Mouse (Mus musculus) stomach, embryonic 16.5 days (tissue): ENCODE results near the gene Ank. TPM values are rescaled to one million over a fixed set of nuclear protein-coding genes. Genes with fewer than 3 reads are reported as not detected.

Experiments
- ATAC-seq: fragments of 200-750 bp; cut with Nextera tagmentation; 2 replicates; pipeline ENCODE4 v1.8.0; 2017; ENCODE audit warnings: moderate number of reproducible peaks, moderate TSS enrichment; ENCODE audit not compliant: insufficient read depth, low FRiP score
- H3K27ac ChIP-seq: fragments of 300-500 bp; sonication (generic); 2 replicates; pipeline ENCODE4 v1.5.1; 2014; ENCODE audit warnings: low read length
- H3K27me3 ChIP-seq: fragments of 300-500 bp; sonication (generic); 2 replicates; pipeline ENCODE4 v1.6.1; 2014; ENCODE audit warnings: low read length, control low read depth, mixed read lengths; ENCODE audit not compliant: control insufficient read depth, insufficient read depth
- H3K36me3 ChIP-seq: fragments of 300-500 bp; sonication (generic); 2 replicates; pipeline ENCODE4 v1.6.1; 2014; ENCODE audit warnings: low read length; ENCODE audit not compliant: control insufficient read depth, insufficient read depth
- H3K4me1 ChIP-seq: fragments of 300-500 bp; sonication (generic); 2 replicates; pipeline ENCODE4 v1.6.1; 2014; ENCODE audit warnings: low read length, control low read depth, mixed read lengths; ENCODE audit not compliant: control insufficient read depth, insufficient read depth
- H3K4me2 ChIP-seq: fragments of 300-500 bp; sonication (generic); 2 replicates; pipeline ENCODE4 v1.6.1; 2014; ENCODE audit warnings: low read depth, low read length, mixed read lengths
- H3K4me3 ChIP-seq: fragments of 300-500 bp; sonication (generic); replicated peaks from 2 replicates; pipeline ENCODE4 v1.5.1; 2014; ENCODE audit warnings: mild to moderate bottlenecking, low read length
- H3K9ac ChIP-seq: fragments of 300-500 bp; sonication (generic); 2 replicates; pipeline ENCODE4 v1.6.1; 2014; ENCODE audit warnings: low read length
- H3K9me3 ChIP-seq: fragments of 300-500 bp; sonication (generic); replicated peaks from 2 replicates; pipeline ENCODE4 v1.6.1; 2016; ENCODE audit warnings: low read length, control low read depth; ENCODE audit not compliant: control insufficient read depth
- WGBS: fragments of 180-500 bp; shearing (Covaris S2); extraction: QIAGEN DNeasy Blood & Tissue Kit; methylation state at CpG from one replicate; pipeline ENCODE4 v1.1.7; 2014; 5-methylcytosine and 5-hydroxymethylcytosine counted together
- polyA plus RNA-seq: library from polyadenylated mRNA; unstranded; fragments of >200 nt; fragmentation: Nextera tagmentation; extraction: Ambion mirVana; gene quantifications from 2 replicates; pipeline ENCODE4 v1.2.1, GENCODE M21; 2015

Gene Ank
- polyA plus RNA-seq, 1 experiment from 2014 or later: 8.2 TPM

DNA sequence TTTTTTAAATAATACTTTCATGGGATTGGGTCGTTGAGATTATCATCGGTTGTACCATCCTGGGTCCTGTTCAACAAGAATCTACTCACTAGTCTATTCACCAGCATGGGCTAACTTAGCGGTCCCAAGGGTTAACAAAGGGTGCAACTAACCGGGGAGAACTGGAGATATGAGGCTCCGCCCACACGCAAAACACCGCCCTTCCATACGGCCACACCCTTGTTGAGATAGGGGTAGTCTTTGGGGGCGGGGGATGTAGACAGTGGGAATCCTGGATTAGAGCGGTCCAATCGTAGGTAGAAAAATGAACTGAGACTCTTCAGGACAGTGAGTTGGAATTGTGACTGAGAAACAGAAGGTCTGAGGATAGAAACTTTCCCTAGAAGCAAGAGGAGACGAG lies 10.2 kb downstream of the Ank start:
- Histone ChIP-seq H3K9me3 (no peaks in the 10 kb centered on the region), H3K4me3 (no peak overlapping the region), H3K4me1 (peaks cover 12% of the 10 kb centered on the region; the same call in 1 of the 2 replicates), H3K36me3 (no peaks in the 10 kb centered on the region), H3K4me2 (no peak overlapping the region), H3K27me3 (no peaks in the 10 kb centered on the region), H3K27ac (no peak overlapping the region), H3K9ac (no peak overlapping the region)
- no peak for ATAC-seq
- WGBS: 75% methylated on average over 12 of the region's 12 CpGs

DNA sequence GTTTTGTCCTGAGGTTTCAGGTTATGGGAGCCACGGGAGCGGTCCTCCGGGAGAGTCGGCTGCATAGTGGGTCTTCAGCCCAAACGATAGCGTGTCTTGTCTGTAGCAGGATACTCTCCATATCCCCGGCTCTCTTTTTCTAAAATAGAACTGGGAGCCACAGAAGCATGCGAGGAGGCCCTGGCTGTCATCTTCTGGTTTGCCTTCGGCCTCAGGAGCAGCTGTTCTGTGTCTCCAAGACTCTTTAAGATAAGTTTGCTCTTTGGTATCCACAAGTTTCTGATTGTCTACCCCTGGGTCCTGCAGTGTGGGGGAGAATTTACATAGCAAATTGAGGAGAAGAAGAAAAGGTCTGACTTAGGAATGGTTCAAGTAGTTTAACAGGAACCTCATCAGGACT lies 10.7 kb downstream of the Ank start:
- Histone ChIP-seq H3K27ac (peak overlapping the region; percentile 46; the same call in 1 of the 2 replicates), H3K4me1 (peaks cover 12% of the 10 kb centered on the region; the same call in 1 of the 2 replicates), H3K4me2 (no peak overlapping the region), H3K9ac (no peak overlapping the region), H3K36me3 (no peaks in the 10 kb centered on the region), H3K27me3 (no peaks in the 10 kb centered on the region), H3K9me3 (no peaks in the 10 kb centered on the region), H3K4me3 (no peak overlapping the region)
- WGBS: 89% methylated on average over 9 of the region's 9 CpGs
- ATAC-seq: no peak; the same call in 1 of the 2 replicates

DNA sequence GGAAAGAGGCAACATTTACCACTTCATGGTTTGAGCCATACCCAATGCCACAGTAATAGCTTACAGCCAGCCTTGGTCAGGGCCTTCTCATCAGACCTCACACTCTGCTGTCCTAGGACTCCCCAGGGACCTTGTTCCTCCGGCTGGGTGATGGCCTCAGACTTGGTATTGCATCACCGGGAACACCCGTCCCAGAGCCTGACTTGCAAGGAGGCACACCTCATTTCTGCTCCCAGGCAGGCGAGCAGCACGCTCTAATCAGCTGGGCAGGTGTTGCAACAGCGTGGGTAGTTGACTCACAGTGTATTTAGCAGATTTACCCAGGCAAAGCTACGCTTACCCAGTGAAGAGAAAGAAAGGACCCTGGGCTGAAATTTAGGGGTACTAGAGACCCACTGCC lies 11.2 kb downstream of the Ank start:
- Histone ChIP-seq H3K27me3 (no peaks in the 10 kb centered on the region), H3K4me1 (peaks cover 12% of the 10 kb centered on the region; the same call in 1 of the 2 replicates), H3K4me3 (no peak overlapping the region), H3K4me2 (no peak overlapping the region), H3K27ac (peak overlapping the region; percentile 46; the same call in 1 of the 2 replicates), H3K9me3 (no peaks in the 10 kb centered on the region), H3K36me3 (no peaks in the 10 kb centered on the region), H3K9ac (no peak overlapping the region)
- WGBS: 52% methylated on average over 7 of the region's 7 CpGs
- peak; percentile 90 for ATAC-seq

DNA sequence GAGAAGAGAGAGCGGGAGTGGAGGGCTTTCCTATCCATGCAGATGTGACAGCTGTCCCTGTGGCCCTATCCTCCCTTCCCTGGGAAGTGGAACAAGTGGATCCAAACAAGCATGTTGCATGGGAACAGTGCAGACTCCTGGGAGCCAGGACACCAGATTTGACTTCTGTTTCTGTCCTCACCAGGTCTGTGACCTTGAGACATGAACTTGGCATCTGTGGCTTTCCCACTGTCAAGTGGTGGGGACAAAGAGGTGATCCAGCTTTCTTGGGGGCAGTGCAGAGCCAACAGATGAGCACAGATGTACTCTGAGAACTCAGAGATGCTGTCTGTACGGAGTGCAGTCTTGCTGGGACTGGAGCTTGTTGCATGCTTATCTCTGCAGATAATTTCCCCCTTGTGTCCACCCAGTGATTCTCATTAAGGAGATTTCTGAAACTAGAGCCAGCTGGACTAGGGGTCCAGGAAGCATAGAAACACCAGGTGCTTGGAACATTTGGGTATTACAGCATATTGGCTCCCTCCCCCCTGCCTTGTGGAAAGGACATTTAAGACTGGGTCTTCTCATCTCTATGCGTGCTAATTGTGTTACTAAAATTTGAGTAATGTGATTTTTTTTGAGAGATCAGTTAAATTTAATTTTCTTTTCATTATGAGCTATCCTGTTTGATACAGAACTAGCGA lies 14.0 kb downstream of the Ank start:
- H3K27me3 ChIP-seq: no peaks in the 10 kb centered on the region
- no peak for ATAC-seq
- H3K4me2 ChIP-seq: no peak overlapping the region
- H3K27ac ChIP-seq: peak overlapping the region; percentile 13; the same call in 1 of the 2 replicates
- 77% methylated on average over 4 of the region's 4 CpGs for WGBS
- H3K9ac ChIP-seq: no peak overlapping the region
- H3K4me3 ChIP-seq: no peak overlapping the region
- no peaks in the 10 kb centered on the region for H3K36me3 ChIP-seq
- H3K9me3 ChIP-seq: no peaks in the 10 kb centered on the region
- H3K4me1 ChIP-seq: peaks cover 21% of the 10 kb centered on the region

DNA sequence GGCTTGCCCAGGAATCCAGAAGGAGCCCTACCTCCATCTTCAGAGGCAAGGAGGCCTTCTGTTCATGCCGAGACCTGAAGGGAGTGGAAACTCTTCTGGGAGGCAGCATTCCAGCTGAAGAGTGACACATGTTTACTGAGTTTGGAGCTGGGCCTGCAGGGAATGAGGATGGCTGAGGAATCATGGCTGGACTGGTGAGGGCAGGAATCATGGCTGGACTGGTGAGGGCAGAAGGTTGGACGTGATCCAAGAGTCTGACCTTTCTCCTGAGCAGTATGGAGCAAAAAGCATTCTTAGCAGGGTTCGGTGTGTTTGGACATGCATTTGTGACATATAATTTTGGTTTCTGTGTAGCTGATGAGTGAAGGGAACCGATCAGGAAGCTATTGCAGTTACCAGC lies 15.5 kb downstream of the Ank start:
- no peak overlapping the region for H3K9ac ChIP-seq
- H3K4me1 ChIP-seq: peaks cover 33% of the 10 kb centered on the region
- H3K9me3 ChIP-seq: no peaks in the 10 kb centered on the region
- H3K36me3 ChIP-seq: no peaks in the 10 kb centered on the region
- no peak for ATAC-seq
- no peak overlapping the region for H3K4me2 ChIP-seq
- no peak overlapping the region for H3K4me3 ChIP-seq
- no peak overlapping the region for H3K27ac ChIP-seq
- WGBS: 58% methylated on average over 4 of the region's 4 CpGs
- H3K27me3 ChIP-seq: no peaks in the 10 kb centered on the region

GRCm38 (mm10) chr15:27483183-27483582 lies 16.7 kb downstream of the Ank start:
- WGBS: 26% methylated on average over 3 of the region's 3 CpGs
- H3K4me3 ChIP-seq: no peak overlapping the region
- no peak for ATAC-seq
- no peaks in the 10 kb centered on the region for H3K9me3 ChIP-seq
- H3K27me3 ChIP-seq: no peaks in the 10 kb centered on the region
- no peaks in the 10 kb centered on the region for H3K36me3 ChIP-seq
- H3K4me2 ChIP-seq: no peak overlapping the region
- no peak overlapping the region for H3K27ac ChIP-seq
- peaks cover 26% of the 10 kb centered on the region for H3K4me1 ChIP-seq
- H3K9ac ChIP-seq: no peak overlapping the region

GRCm38 (mm10) chr15:27485567-27486278 lies 19.2 kb downstream of the Ank start:
- H3K4me3 ChIP-seq: no peak overlapping the region
- no peaks in the 10 kb centered on the region for H3K36me3 ChIP-seq
- H3K9me3 ChIP-seq: no peaks in the 10 kb centered on the region
- peaks cover 27% of the 10 kb centered on the region for H3K4me1 ChIP-seq
- H3K4me2 ChIP-seq: peak overlapping the region; percentile 1; the same call in 1 of the 2 replicates
- H3K27ac ChIP-seq: no peak overlapping the region
- 32% methylated on average over 12 of the region's 12 CpGs for WGBS
- no peaks in the 10 kb centered on the region for H3K27me3 ChIP-seq
- H3K9ac ChIP-seq: peak overlapping the region; percentile 22; the same call in 1 of the 2 replicates
- ATAC-seq: no peak; the same call in 1 of the 2 replicates

- Histone ChIP-seq H3K27me3 (no peaks in the 10 kb centered on the region), H3K9ac (peak overlapping the region; percentile 22; the same call in 1 of the 2 replicates), H3K27ac (no peak overlapping the region), H3K4me3 (no peak overlapping the region), H3K9me3 (no peaks in the 10 kb centered on the region), H3K36me3 (no peaks in the 10 kb centered on the region), H3K4me1 (peaks cover 28% of the 10 kb centered on the region), H3K4me2 (no peak overlapping the region)
- no peak; the same call in 1 of the 2 replicates for ATAC-seq
- 48% methylated on average over 5 of the region's 5 CpGs for WGBS
Observed at GRCm38 (mm10) chr15:27486279-27486618, 19.8 kb downstream of the Ank start.

DNA sequence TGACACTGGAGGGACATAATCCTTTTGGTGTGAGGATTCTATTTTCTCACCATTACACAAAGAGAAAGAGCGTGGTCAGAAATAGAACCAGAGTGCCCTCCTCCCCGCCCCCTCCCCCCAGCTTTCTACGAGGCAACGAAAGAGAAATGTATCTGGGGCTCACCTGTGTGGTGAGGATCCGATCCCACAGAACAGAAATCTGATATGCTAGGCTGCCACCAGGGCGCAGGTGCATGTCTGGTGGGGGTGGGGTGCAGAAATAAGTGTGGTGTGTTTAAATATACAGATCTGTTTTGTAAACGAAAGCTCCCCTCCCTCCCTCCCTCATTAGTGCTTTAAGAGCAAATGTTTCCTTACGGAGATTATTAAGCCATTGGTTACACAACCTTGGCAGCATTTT lies 20.6 kb downstream of the Ank start:
- Histone ChIP-seq H3K27ac (no peak overlapping the region; the same call in 1 of the 2 replicates), H3K9ac (no peak overlapping the region), H3K36me3 (no peaks in the 10 kb centered on the region), H3K4me1 (peaks cover 31% of the 10 kb centered on the region), H3K9me3 (no peaks in the 10 kb centered on the region), H3K4me3 (no peak overlapping the region), H3K4me2 (peak overlapping the region; percentile 20), H3K27me3 (no peaks in the 10 kb centered on the region)
- 34% methylated on average over 8 of the region's 8 CpGs for WGBS
- ATAC-seq: peak; percentile 9; the same call in 1 of the 2 replicates
